Mouse (Mus musculus) CH12F3 (cell line): ENCODE data around the gene Gadl1.

Experiments used
- in situ Hi-C: fragments of 300-500 bp; cut with MboI; formaldehyde crosslinking; loops from 2 replicates; pipeline ENCODE4 v1.14.3; 2020; ENCODE audit warnings: low sequenced_read_pairs

Gadl1 gene

DNA sequence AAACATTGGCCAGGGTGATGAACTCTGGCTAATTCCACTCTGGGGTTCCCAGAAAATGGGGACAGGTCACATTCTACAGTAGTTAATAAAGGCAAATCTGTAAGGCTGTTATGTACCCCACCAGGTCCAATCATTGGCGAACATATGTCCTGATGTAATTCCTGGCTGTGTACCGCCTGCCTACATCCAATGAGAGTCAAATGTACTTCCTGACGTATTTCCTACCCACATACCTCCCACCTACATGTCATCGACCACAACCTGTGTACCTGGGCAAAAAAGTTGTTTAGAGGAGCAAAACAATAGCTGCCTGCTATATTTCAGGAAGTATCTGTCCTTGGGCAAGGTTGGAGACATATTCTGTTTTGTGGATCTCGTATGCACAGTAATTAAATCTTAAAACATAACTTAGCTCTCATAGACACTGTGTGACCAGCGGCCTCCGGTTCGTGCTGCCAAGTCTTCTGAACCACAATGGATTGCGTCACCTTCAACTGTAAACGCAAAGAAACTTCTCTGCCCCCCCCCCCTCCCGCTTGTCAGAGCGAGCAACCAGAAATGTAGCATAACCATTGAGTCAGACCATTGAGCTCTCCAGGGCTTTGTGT, 175.2 kb downstream of the Gadl1 start:
- in situ Hi-C loops = no loop called here

DNA sequence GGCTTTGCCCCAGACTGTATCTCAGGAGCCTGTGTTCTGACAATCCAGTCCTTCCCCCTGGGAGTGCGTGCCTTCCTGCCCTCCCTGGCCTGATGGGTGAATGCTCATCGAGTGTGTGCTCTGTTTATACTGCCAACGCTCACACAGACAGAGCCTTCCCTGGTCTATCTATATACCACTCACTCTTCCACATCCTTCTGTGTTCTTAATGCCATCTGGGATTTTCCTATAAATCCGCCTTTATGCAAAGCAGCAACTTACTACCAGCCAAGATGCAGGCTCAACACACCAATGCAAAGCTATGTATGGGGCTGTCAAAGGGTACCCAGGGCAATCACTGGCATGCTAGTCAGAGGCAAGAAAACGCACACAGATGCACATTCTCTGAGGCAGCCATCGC, 176.7 kb downstream of the Gadl1 start:
- in situ Hi-C loops = no loop called here

DNA sequence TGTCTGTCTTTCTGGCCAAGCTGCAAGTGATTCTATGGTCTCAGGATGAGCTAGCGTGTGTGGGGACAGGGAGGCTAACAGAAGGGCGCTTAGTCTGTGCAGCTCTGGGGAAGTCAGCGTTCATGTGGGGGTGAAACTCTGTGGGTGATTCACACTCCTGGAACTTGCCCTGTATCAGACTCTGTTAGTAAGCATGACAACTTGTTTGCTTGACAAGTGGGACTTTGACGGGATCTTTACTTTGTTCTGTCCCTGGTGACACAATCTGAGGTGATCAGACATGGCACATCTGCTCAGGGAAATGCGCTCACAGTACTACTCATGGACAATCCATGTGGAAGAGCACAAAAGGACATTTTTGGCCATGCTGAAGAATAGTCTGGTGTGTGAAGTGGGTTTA, 178.0 kb downstream of the Gadl1 start:
- in situ Hi-C loops = no loop called here

DNA sequence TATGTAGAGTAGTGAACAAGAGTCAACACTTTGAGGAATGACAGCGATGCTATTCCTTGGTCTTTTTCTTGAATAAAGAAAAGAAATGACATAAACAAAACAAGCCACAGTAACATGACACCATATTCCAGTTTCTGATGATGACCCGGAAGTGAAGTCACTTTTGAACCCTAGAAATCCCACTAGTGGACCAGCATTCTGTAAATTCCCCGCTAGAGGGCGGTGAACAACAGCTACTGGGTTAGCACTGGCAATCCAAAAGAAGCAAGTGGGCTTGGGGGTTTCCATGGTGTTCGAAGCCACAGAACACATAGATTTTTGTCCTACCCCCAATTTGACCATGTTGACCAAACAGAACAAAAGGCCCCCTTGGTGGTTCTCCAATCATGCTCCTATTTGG, 178.6 kb downstream of the Gadl1 start:
- in situ Hi-C loops = no loop called here

DNA sequence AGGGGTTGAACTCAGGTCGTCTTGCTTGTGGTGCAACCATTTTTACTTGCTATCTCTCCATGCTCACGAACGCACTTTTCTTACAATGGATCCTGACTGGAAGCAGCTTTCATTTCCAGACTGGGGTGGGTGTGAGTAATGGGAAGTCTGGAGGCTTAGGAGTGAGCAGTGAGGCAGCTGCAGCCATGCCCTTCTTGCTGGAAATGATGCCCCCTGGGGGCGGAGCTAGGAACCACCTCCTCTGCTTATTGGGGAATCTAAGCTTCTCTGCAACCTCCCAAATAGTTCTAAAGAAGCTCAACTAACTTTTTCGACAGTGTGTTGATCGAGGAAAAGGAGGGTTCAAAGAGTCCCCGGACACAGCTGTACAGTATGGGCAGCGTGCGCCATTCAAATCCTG, 179.7 kb downstream of the Gadl1 start:
- in situ Hi-C loops = no loop called here

DNA sequence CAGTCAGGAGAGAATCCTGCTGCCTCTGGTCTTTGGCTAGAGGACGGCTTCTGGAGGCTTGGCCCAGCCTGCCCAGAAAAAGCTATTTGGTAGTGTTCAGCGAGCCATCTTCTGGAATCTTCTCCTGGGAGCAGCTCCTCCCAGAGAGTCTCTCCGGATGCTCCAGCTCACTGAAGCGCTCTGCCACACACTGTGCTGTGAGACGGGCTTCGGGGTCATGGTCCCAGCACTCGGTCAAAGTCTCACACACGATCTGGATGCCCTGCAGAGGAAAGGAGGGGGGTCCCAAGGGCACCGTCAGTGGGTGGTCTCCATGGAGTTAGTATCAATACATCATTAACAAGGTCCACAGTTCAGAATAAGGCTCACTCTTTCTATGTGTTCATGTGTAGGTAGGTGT, 181.0 kb downstream of the Gadl1 start:
- in situ Hi-C loops = no loop called here

DNA sequence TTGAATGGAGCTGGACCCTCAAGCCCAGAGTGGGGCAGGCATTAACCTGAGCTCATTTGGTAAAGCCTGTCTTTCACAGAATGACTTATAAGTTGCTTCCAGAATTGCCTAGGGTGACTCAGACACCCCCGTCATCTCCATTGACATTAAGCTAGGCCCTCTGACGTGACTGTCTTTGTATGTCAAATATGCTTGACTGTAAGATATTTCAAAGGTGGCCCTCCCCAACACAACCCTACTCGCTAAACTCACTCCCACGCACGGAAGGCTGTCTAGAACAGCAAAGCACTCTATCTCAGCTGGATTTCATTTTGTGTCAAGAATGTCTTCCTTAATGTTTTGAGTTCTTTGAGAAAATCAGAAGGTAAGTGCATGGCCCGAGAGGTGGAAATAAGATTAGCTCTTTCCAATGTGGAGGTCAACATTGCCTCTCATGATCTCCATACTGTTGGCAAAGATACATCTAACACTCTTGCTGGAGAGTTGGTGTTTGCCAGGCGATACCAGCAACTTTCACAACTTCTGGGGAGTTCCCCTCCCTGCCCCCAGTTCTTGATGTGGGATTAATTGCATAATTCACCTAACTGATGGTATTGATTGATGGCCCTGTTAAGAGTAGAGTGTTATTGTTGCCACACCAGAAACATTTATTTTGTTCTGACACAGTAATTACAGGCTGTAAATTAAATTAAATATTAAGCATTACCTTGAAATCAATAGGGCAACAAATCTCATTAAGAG, 182.0 kb downstream of the Gadl1 start:
- in situ Hi-C loops = no loop called here

DNA sequence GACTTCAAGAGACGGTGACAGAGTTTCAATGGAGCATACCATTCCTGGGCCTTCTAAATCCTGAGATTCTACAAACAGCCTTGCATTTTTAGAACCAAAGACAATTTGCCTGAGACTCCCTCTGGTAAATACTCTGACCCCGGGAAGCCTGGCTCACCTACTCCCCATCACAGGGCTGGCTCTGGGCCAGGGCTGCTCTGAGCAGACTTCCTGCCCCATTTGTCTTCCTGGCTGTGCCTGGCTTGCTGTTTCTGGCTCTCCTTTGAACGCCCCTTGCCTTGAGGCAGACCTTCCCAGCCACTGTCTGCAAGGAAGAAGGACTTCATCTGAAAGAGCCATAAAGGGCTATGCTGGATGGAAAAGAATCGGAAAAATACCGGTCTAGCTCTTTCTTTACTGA, 182.7 kb downstream of the Gadl1 start:
- in situ Hi-C loops = no loop called here

DNA sequence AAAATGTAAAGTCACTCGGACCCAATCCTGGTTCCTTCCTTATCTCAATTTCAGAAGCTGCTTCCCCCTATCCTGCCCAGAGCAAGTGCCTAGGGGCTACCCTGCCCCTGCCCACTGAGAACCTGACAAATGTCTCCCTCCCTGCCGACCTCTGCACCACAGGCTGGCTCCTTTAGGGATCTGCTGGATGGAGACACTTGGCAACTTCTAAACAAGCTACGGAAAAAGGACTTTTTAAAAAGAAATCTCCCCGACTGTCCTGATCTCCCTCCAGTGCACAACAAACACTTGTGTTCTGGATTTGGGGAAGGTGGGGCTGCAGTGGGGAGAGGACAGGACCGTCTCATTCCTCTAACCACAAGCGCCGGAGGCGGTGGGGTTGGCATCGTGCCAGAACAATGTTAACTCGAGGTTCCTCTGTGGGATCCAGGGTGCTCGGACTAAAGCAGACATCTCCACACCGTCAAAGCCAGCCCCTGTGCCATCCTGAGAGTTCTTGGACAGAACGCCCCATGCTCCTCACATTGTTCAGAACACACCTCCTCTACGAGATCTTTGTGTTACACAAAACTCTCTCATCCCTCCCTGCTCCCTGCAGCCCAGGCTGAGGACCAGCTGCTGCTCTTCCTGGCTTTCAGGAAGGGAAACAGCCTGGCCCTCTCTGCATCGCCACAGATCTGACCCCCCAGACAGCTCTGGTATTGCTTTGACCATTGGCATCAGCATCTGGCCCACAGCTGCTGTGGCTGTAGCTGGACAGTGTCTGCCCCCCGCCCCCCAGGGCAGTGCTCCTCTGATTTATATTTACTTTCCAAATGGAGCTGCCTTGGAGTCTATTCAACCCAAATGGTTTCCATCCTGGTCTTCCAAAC, 189.7 kb downstream of the Gadl1 start:
- in situ Hi-C loops = no loop called here

DNA sequence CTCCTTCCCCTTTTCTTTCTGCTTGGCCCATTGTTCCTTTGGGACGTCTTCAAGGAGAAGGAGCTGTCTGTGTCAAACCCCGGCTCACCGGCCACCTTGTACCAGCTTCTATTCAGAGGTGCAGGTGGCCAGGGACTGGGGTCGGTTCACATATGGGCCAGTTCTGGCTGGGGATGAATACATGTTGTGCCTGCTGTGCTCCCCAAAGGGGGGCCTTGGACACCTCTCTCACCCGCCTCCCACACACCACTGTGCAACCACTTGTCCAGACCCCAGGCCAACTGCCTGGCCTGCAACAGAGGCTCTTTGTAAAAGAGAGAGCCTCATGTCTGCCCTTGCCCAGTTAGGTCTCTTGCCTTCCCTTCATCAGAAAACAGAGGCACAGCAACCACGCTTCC, 190.3 kb downstream of the Gadl1 start:
- in situ Hi-C loops = no loop called here

DNA sequence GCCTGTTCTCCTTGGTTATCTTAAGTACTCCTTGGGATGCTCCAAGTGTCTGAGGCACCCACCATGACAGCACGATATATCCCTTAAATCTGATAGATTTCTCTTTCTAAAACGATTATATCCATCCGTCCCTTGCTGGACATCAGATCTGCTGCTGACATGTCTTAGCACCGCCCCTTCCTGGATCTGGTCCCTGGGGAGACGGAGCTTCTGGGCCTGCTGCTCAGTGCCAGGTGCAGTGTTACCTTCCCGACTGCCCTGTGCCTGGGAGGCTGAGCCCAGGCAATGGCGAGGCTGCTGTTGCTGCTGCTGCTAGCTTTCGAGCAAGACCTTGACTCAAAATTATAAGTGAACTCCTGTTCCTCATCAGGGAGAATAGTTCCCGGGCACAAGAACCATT, 190.8 kb downstream of the Gadl1 start:
- in situ Hi-C loops = no loop called here

DNA sequence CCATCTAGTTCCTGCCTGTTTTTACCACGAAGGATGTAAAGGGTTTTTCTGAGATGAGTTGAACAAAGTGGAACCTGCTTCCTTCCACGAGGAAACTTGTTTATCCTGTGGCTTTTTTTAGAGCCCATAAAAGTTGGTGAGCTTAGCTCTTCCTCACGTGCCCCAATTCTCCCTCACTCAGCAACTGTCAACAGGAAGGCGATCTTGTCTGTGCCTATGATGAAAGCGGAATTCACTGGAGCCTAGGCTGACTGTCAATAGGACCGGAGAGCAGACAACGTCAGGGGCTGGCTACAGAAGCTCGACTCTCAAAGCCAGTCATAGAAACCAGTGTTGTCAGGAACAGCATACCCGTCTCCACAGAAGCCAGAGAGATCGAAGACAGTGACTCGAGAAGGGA, 192.6 kb downstream of the Gadl1 start:
- in situ Hi-C loops = no loop called here

DNA sequence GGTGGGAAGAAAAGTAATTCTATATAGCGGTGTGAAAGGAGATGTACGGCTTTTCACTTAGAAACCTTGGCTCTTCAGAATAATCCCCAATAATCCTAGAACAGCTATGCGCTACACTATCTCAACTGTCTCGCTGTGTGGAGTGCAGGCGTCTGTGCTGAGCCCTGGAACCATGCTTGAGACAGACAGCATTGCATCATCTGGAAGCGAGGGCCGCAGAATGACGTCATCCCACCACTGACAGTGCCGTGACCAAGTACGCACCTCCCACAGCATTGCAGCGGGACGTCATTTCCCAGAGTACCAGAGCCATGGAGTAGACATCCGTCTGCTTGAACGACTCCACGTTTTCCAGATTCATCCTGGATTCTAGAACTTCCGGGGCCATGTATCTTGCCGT, 195.5 kb downstream of the Gadl1 start:
- in situ Hi-C loops = no loop called here

DNA sequence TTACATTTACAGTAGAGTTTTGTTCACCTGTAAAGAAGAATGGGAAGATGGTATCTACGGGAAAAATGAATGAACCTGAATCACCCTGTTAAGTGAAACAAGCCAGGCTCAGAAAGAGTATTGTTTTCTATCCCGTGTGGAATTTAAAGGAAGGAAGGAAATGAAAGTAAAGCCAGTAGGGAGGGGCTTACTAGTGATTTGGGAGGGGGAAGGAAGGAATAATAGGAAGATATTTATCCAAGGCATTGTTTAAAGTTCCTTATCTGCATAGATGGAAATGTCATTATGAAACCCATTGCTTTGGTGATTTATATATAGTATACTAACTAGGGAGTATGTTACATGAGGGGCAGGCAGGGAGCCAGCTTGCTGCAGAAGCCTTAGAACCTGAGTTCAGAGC, 199.5 kb downstream of the Gadl1 start:
- in situ Hi-C loops = no loop called here

DNA sequence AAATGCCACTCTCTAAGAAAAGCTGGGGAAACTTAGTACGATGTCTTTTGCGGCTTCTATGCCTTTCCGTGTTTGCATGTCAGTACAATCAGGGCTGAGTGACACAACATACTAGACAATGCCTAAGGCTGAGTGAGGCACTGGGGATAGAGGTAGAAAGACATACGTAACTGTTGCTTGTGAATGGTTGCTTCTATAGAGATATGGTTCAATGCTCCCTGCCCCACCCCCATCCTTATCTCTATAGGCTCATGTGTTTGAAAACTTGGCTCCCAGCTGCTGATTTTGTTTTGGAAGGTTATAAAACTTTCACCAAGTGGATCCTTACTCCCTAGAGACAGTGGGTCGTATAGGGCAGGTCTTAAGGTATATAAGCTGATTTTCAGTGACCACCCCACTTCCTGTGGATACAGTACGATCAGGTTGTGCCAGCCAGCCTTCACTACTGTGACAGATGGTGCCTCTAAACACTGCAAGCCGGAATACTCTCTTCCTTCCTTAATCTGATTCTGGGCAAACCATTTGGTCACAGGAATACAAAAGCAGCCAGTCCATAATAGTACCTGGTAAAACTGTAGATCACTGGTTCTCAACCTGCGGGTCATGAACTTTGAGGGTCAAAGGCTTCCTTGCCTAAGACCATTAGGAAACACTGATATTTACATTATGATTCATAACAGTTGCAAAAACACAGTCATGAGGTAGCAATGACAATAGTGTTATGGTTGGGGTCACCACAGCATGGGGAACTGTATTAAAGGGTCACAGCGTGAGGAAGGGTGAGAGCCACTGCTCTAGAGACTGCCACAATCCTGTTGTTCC, 202.1 kb downstream of the Gadl1 start:
- in situ Hi-C loops = no loop called here

DNA sequence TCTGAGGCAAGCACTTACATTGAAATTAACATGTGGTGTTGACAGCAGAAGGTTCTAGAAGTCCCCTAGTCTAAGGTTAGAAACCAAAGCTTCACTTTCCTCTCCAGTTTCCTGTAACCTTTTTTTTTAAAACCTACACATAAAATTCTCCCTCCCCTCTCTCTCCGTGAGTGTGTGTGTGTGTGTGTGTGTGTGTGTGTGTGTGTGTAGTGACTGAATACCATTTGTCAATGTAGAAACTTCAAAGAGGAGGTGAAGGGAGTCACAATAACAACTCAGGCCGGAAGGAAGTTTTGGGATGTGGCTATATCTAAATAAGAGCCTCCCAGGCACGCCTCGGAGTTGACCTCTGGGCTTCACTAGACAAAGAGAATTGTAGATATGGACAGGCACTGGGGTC, 205.1 kb downstream of the Gadl1 start:
- in situ Hi-C loops = no loop called here

DNA sequence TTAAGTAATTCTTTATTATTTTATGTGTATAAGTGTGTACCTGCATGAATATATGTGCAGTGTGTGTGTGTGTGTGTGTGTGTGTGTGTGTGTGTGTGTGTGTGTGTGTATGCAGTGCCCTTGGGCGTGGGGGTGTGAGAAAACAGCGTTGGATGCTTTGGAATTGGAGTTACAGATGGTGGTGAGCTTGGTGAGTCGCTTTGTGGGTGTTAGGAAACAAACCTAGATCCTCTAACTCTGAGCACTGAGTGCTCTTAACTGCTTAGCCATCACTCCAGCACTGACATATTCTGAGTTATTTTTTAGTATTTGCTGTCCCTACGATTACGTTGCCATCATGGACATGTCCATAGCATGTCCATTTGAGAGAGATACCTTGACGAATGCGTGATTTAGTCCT, 206.6 kb downstream of the Gadl1 start:
- in situ Hi-C loops = no loop called here

DNA sequence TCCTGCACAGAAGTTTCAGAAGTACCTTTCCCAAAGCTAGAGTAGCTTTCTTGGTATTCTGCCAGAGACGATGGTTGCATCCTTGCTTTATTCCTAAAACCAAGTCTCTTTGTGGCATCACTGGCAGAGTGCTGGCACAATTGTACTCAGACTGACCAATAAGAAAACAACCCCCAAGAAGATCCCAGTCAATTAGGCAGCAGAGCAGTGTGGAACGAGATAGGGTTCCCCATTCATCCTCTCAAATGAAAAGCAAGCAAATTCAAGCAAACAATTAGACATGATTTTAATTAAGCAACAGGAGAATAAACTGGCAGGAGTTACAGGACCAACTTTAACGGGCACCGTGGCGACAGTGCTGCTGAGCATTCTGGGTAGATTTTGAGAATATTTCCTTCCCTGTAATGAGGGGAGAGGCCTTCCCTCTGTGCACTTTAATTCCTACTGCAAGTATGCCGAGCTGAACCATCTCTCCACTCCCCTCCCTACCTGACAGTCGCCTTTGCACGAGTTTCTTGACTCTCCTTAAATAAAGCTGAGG, 209.1 kb downstream of the Gadl1 start:
- in situ Hi-C loops = no loop called here

DNA sequence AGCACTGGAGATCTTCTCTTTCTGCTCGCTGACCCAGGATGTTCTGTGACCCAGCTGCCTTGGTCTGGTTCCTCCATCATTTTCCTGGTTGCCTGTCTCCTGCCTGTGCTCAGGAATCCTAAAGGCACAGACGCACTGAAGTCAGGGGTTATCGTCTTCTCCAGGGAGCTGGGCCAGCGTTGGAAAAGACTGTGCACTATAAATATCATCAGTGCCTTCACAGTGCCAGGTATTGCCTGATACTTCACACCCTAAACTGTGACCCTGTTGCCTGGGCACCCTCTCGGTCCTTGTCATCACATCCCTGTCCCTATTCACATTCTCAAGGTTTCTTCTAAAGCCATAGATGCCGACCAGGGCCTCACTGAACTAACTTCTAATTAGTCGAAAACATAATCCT, 210.7 kb downstream of the Gadl1 start:
- in situ Hi-C loops = no loop called here

DNA sequence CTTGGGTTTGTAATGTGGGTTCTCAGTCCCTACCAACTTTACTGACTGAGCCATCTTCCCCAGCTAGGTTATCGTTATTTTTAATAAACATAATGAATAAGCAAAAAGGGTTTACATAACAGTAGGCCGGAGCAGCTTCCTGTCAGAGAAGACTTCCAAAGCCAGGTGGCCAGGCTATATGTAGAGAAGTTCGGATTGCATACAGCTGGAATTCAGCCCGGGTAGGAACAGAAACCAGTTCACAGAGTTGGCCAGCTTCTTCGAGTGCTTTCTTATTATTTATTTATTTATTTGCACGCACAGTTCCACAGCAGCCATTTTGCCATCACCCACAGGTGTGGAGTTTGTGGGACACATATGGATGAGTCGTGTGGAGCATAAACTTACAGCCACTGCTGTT, 212.2 kb downstream of the Gadl1 start:
- in situ Hi-C loops = no loop called here

DNA sequence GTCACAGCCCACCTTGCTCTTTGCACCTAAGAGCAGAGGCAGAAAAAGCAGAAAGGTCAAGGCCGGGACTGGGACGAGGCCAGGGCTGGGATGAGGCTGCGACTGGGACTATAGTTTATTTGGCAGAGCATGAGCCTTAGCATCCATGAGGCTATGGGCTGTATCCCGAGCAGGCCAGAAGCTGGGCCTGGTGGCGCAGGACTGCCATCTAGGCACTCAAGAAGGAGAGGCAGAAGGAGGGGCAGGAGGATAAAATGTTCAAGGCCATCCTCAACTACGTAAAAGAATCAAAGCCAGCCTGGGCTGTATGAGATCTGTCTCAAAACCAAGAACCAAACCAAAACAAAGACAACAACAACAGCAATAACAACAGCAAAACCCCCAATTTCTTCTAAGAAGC, 213.3 kb downstream of the Gadl1 start:
- in situ Hi-C loops = no loop called here
